Mouse (Mus musculus) midbrain, embryonic 14.5 days (tissue): ENCODE measurements around the gene Hoxc6. TPM values are rescaled to one million over a fixed set of nuclear protein-coding genes. Genes with fewer than 3 reads are reported as not detected.

Experiments used
- ATAC-seq: fragments of 200-750 bp; cut with Nextera tagmentation; 2 replicates; pipeline ENCODE4 v1.8.0; 2017; ENCODE audit warnings: moderate number of reproducible peaks, moderate library complexity; ENCODE audit not compliant: low FRiP score, low TSS enrichment
- DNase-seq: peaks from one replicate; pipeline ENCODE4 v3.0.0-alpha.2; 2015
- H3K27ac ChIP-seq: fragments of 300-500 bp; sonication (generic); replicated peaks from 2 replicates; pipeline ENCODE4 v1.5.1; 2014; ENCODE audit warnings: mild to moderate bottlenecking, low read depth, low read length, moderate library complexity
- H3K27me3 ChIP-seq: fragments of 300-500 bp; sonication (generic); 2 replicates; pipeline ENCODE4 v1.6.1; 2014; ENCODE audit warnings: low read length, control low read depth, mixed read lengths; ENCODE audit not compliant: control insufficient read depth, insufficient read depth
- H3K36me3 ChIP-seq: fragments of 300-500 bp; sonication (generic); 2 replicates; pipeline ENCODE4 v1.6.1; 2014; ENCODE audit warnings: low read length, control low read depth; ENCODE audit not compliant: control insufficient read depth, insufficient read depth
- H3K4me1 ChIP-seq: fragments of 300-500 bp; sonication (generic); 2 replicates; pipeline ENCODE4 v1.6.1; 2014; ENCODE audit warnings: mild to moderate bottlenecking, antibody characterized with exemption, low read length, control low read depth; ENCODE audit not compliant: control insufficient read depth, insufficient read depth
- H3K4me2 ChIP-seq: fragments of 300-500 bp; sonication (generic); 2 replicates; pipeline ENCODE4 v1.6.1; 2014; ENCODE audit warnings: mild to moderate bottlenecking, low read length, moderate library complexity
- H3K4me3 ChIP-seq: fragments of 300-500 bp; sonication (generic); replicated peaks from 2 replicates; pipeline ENCODE4 v1.5.1; 2014; ENCODE audit warnings: low read depth, low read length
- H3K9ac ChIP-seq: fragments of 300-500 bp; sonication (generic); replicated peaks from 2 replicates; pipeline ENCODE4 v1.6.1; 2014; ENCODE audit warnings: mild to moderate bottlenecking, low read length, moderate library complexity
- H3K9me3 ChIP-seq: fragments of 300-500 bp; sonication (generic); 2 replicates; pipeline ENCODE4 v1.6.1; 2016; ENCODE audit warnings: low read length, control low read depth, mixed read lengths; ENCODE audit not compliant: control insufficient read depth
- WGBS: fragments of 180-500 bp; shearing (Covaris S2); extraction: QIAGEN DNeasy Blood & Tissue Kit; methylation state at CpG from one replicate; pipeline ENCODE4 v1.1.7; 2014; 5-methylcytosine and 5-hydroxymethylcytosine counted together
- polyA plus RNA-seq: library from polyadenylated mRNA; unstranded; fragments of >200 nt; fragmentation: Nextera tagmentation; extraction: Ambion mirVana; gene quantifications from 2 replicates; pipeline ENCODE4 v1.2.1, GENCODE M21; 2014

Hoxc6 gene
- polyA plus RNA-seq, 1 experiment from 2014 or later = not detected

GRCm38 (mm10) chr15:102981379-102982288 lies 16.4 kb upstream of the Hoxc6 start:
- 1% methylated on average over 88 of the region's 88 CpGs for WGBS
- Histone ChIP-seq H3K4me2 (peak overlapping the region; percentile 40), H3K36me3 (no peaks in the 10 kb centered on the region), H3K27ac (no peak overlapping the region), H3K9ac (no peak overlapping the region), H3K27me3 (peaks cover 99% of the 10 kb centered on the region), H3K4me3 (0 out of 2 replicates have a peak overlapping the region, but pooled peaks have one; percentile 14), H3K4me1 (0 out of 2 replicates have a peak, but pooled peaks cover 3% of the 10 kb centered on the region), H3K9me3 (no peaks in the 10 kb centered on the region)
- ATAC-seq = no peak; the same call in 1 of the 2 replicates
- peak; percentile 53 for DNase-seq

GRCm38 (mm10) chr15:102983716-102984115 lies 14.3 kb upstream of the Hoxc6 start:
- Histone ChIP-seq H3K36me3 (no peaks in the 10 kb centered on the region), H3K4me2 (no peak overlapping the region), H3K4me1 (0 out of 2 replicates have a peak, but pooled peaks cover 3% of the 10 kb centered on the region), H3K27me3 (peaks cover 99% of the 10 kb centered on the region), H3K27ac (no peak overlapping the region), H3K9ac (no peak overlapping the region), H3K4me3 (no peak overlapping the region), H3K9me3 (no peaks in the 10 kb centered on the region)
- DNase-seq (no peak), ATAC-seq (no peak)
- WGBS = under 1% methylated on average over 12 of the region's 12 CpGs

- H3K36me3 ChIP-seq = no peaks in the 10 kb centered on the region
- H3K4me2 ChIP-seq = no peak overlapping the region
- no peak overlapping the region for H3K27ac ChIP-seq
- WGBS = 1% methylated on average over 10 of the region's 10 CpGs
- no peak overlapping the region for H3K4me3 ChIP-seq
- H3K9me3 ChIP-seq = no peaks in the 10 kb centered on the region
- 0 out of 2 replicates have a peak, but pooled peaks cover 3% of the 10 kb centered on the region for H3K4me1 ChIP-seq
- ATAC-seq (no peak), DNase-seq (no peak)
- H3K27me3 ChIP-seq = peaks cover 99% of the 10 kb centered on the region
- no peak overlapping the region for H3K9ac ChIP-seq
These were observed 13.5 kb upstream of the Hoxc6 start for GRCm38 (mm10) chr15:102984521-102984920.

GRCm38 (mm10) chr15:102984925-102985324 lies 13.1 kb upstream of the Hoxc6 start:
- DNase-seq (no peak), ATAC-seq (no peak)
- Histone ChIP-seq H3K27ac (no peak overlapping the region), H3K9me3 (no peaks in the 10 kb centered on the region), H3K4me2 (no peak overlapping the region), H3K36me3 (no peaks in the 10 kb centered on the region), H3K27me3 (peaks cover 99% of the 10 kb centered on the region), H3K9ac (no peak overlapping the region), H3K4me3 (no peak overlapping the region), H3K4me1 (0 out of 2 replicates have a peak, but pooled peaks cover 3% of the 10 kb centered on the region)
- 3% methylated on average over 3 of the region's 3 CpGs for WGBS

- H3K36me3 ChIP-seq = no peaks in the 10 kb centered on the region
- WGBS = 2% methylated on average over 21 of the region's 21 CpGs
- no peak overlapping the region for H3K4me3 ChIP-seq
- H3K4me2 ChIP-seq = no peak overlapping the region
- H3K9me3 ChIP-seq = no peaks in the 10 kb centered on the region
- peaks cover 97% of the 10 kb centered on the region for H3K27me3 ChIP-seq
- DNase-seq = peak; percentile 97
- no peak overlapping the region for H3K9ac ChIP-seq
- peak; percentile 27; the same call in 1 of the 2 replicates for ATAC-seq
- H3K27ac ChIP-seq = no peak overlapping the region
- no peaks in the 10 kb centered on the region for H3K4me1 ChIP-seq
These were observed 10.8 kb upstream of the Hoxc6 start for GRCm38 (mm10) chr15:102987124-102987833.

- WGBS = 19% methylated on average over 5 of the region's 5 CpGs
- Histone ChIP-seq H3K27me3 (peaks cover 97% of the 10 kb centered on the region), H3K4me2 (no peak overlapping the region), H3K27ac (no peak overlapping the region), H3K4me3 (no peak overlapping the region), H3K4me1 (no peaks in the 10 kb centered on the region), H3K36me3 (no peaks in the 10 kb centered on the region), H3K9ac (no peak overlapping the region), H3K9me3 (no peaks in the 10 kb centered on the region)
- DNase-seq = no peak
- ATAC-seq = no peak
These were observed 10.0 kb upstream of the Hoxc6 start for GRCm38 (mm10) chr15:102988078-102988477.

GRCm38 (mm10) chr15:102990461-102991397 lies 7.3 kb upstream of the Hoxc6 start, which contains the start of gene Hoxc8:
Gene Hoxc8, plus strand, starts transcription at chr15:102990607.
- H3K4me2 ChIP-seq = no peak within 1 kb of the TSS
- DNase-seq (peak; percentile 47), ATAC-seq (no peak)
- H3K27ac ChIP-seq = no peak within 1 kb of the TSS
- WGBS = under 1% methylated on average over 69 of the region's 69 CpGs
- peaks cover 96% of the 10 kb centered on the region for H3K27me3 ChIP-seq
- no peaks in the 10 kb centered on the region for H3K4me1 ChIP-seq
- H3K36me3 ChIP-seq = no peaks in the 10 kb centered on the region
- H3K9ac ChIP-seq = no peak within 1 kb of the TSS
- no peak within 1 kb of the TSS for H3K4me3 ChIP-seq
- no peaks in the 10 kb centered on the region for H3K9me3 ChIP-seq

- DNase-seq (no peak), ATAC-seq (no peak)
- H3K9me3 ChIP-seq = no peaks in the 10 kb centered on the region
- no peak overlapping the region for H3K9ac ChIP-seq
- 1% methylated on average over 7 of the region's 7 CpGs for WGBS
- H3K36me3 ChIP-seq = no peaks in the 10 kb centered on the region
- H3K27ac ChIP-seq = no peak overlapping the region
- H3K4me3 ChIP-seq = no peak overlapping the region
- no peaks in the 10 kb centered on the region for H3K4me1 ChIP-seq
- H3K4me2 ChIP-seq = no peak overlapping the region
- H3K27me3 ChIP-seq = peaks cover 96% of the 10 kb centered on the region
These were observed 6.3 kb upstream of the Hoxc6 start for GRCm38 (mm10) chr15:102991782-102992181.
